Mouse (Mus musculus) ES-E14 (cell line): Measurements from ENCODE around the gene Mcrip1. TPM values are rescaled to one million over a fixed set of nuclear protein-coding genes. Genes with fewer than 3 reads are reported as not detected.

Experiments
- DNase-seq: peaks from one replicate; pipeline ENCODE4 v3.0.0-alpha.2; 2013; ENCODE audit warnings: low read depth, low spot score
- H3K27ac ChIP-seq: 2 replicates; pipeline ENCODE4 v1.5.1; 2012; ENCODE audit warnings: low read depth, mild to moderate bottlenecking, low read length, moderate library complexity, mixed read lengths; ENCODE audit not compliant: poor library complexity, insufficient read depth, severe bottlenecking
- H3K36me3 ChIP-seq: 2 replicates; pipeline ENCODE4 v1.6.1; 2012; ENCODE audit warnings: mild to moderate bottlenecking, low read length, moderate library complexity, mixed read lengths; ENCODE audit not compliant: control insufficient read depth, poor library complexity, insufficient read depth, severe bottlenecking
- H3K4me1 ChIP-seq, 2 experiments: fragments of 150-350 bp in 1 of 2; sonication (generic) in 1 of 2; 2 replicates each; pipeline ENCODE4 v1.6.1; 2012; ENCODE audit warnings: low read length in 2 of 2, mild to moderate bottlenecking in 1 of 2, mixed read lengths in 1 of 2; ENCODE audit not compliant: control insufficient read depth in 2 of 2, insufficient read depth in 2 of 2, poor library complexity in 1 of 2
- H3K4me3 ChIP-seq, 2 experiments: fragments of 150-350 bp in 1 of 2; sonication (generic) in 1 of 2; 2 replicates each; pipeline ENCODE4 v1.5.1; 2012; ENCODE audit warnings: low read length in 2 of 2, low read depth in 1 of 2, mild to moderate bottlenecking in 1 of 2, mixed read lengths in 1 of 2; ENCODE audit not compliant: insufficient read depth in 1 of 2, poor library complexity in 1 of 2, severe bottlenecking in 1 of 2
- H3K9ac ChIP-seq: 2 replicates; pipeline ENCODE4 v1.6.1; 2012; ENCODE audit warnings: low read depth, mild to moderate bottlenecking, low read length, mixed read lengths; ENCODE audit not compliant: poor library complexity, insufficient read depth, severe bottlenecking
- H3K9me3 ChIP-seq: fragments of 150-350 bp; sonication (generic); 2 replicates; pipeline ENCODE4 v1.6.1; 2012; ENCODE audit warnings: low read depth, mild to moderate bottlenecking, low read length; ENCODE audit not compliant: control insufficient read depth, insufficient read depth
- CHD2 ChIP-seq: IDR thresholded peaks from 2 replicates; pipeline ENCODE4 v1.6.1; 2014; ENCODE audit warnings: mild to moderate bottlenecking, low read depth, low read length, inconsistent platforms
- HCFC1 ChIP-seq: IDR thresholded peaks from 2 replicates; pipeline ENCODE4 v1.6.1; 2012; ENCODE audit warnings: low read length, inconsistent platforms, borderline replicate concordance; ENCODE audit not compliant: insufficient read depth
- MAFK ChIP-seq: IDR thresholded peaks from 2 replicates; pipeline ENCODE4 v1.6.1; 2014; ENCODE audit warnings: mild to moderate bottlenecking, low read depth, low read length, inconsistent platforms; ENCODE audit not compliant: insufficient read depth
- ZC3H11A ChIP-seq: IDR thresholded peaks from 2 replicates; pipeline ENCODE4 v1.6.1; 2012; ENCODE audit warnings: low read depth, mild to moderate bottlenecking, inconsistent platforms, low read length, borderline replicate concordance
- ZNF384 ChIP-seq: IDR thresholded peaks from 2 replicates; pipeline ENCODE4 v1.6.1; 2012; ENCODE audit warnings: low read depth, low read length, inconsistent platforms
- in situ Hi-C, 2 experiments: fragments of 600-800 bp; cut with MboI; formaldehyde crosslinking; loops; one replicate each; pipeline ENCODE4 v1.15.1; 2025; ENCODE audit warnings: low sequenced_read_pairs in 2 of 2, inconsistent platforms in 1 of 2; ENCODE audit not compliant: unreplicated experiment in 2 of 2
- total RNA-seq: library from RNA; depleted of rRNA; stranded (reverse); fragments of 300-350 nt; gene quantifications from 2 replicates; pipeline ENCODE4 v1.2.3, GENCODE M21; 2012; rRNA removed

The Mcrip1 gene
- total RNA-seq, 1 experiment: 18.9 TPM

DNA sequence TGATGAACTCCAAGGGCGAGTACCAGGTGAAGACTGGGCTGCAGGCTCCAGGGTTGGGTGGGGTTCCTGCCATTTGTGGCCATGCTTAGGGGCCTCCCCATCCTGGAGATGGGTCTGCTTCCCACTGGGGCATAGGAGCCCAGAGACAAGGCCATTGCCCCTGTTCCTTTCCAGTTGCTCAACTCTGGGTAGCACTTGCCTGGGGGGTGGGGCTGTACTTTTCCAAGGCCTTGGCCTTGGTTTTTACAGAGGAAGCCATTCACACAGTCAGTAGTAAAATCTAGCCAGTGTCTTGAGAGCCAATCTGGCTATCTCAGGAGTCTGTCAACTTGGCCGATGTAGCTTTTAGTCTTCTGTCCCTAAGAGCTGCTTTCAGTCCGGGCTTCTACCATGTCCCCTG lies 52.1 kb downstream of the Mcrip1 start:
- no peak overlapping the region for H3K27ac ChIP-seq
- H3K9ac ChIP-seq: no peak overlapping the region
- no peak for TF ChIP-seq CHD2
- TF ChIP-seq ZC3H11A: no peak
- TF ChIP-seq HCFC1: no peak
- TF ChIP-seq ZNF384: no peak
- no peak for TF ChIP-seq MAFK
- H3K36me3 ChIP-seq: peaks cover 32% of the 10 kb centered on the region
- in situ Hi-C loops: no loop called here
- peaks cover 2% of the 10 kb centered on the region in 2 experiments; a peak in 1 of 4 replicates for H3K4me1 ChIP-seq
- no peak overlapping the region for H3K4me3 ChIP-seq
- DNase-seq: no peak
- no peaks in the 10 kb centered on the region for H3K9me3 ChIP-seq

DNA sequence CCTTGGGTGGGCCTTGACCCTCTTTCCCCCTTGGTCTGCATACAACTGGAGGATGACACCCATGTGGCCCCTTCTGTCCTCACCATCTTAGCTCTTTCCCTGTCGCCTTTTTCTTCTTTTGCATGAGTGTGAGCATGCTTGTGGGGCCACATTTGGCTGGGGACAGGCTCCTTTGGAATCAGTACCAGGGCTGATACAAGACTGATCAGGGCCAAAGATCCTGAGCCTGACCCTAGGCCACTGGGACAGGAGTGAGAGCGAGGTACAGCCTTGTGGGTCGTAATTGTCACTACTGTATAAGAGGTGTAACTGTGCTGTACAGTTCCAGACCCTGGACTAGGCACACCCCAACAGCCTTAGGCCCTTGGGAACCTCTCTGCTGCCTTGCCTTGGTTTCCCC lies 55.6 kb downstream of the Mcrip1 start:
- TF ChIP-seq ZC3H11A: no peak
- TF ChIP-seq MAFK: no peak
- no peak for TF ChIP-seq CHD2
- TF ChIP-seq HCFC1: no peak
- no peak for TF ChIP-seq ZNF384
- Histone ChIP-seq H3K9ac (no peak overlapping the region), H3K36me3 (peaks cover 37% of the 10 kb centered on the region), H3K27ac (no peak overlapping the region), H3K9me3 (no peaks in the 10 kb centered on the region), H3K4me1 (peaks cover 3 to 10% of the 10 kb centered on the region in 2 experiments; a peak in 1 of 4 replicates), H3K4me3 (no peak overlapping the region)
- in situ Hi-C loops: no loop called here
- DNase-seq: no peak

DNA sequence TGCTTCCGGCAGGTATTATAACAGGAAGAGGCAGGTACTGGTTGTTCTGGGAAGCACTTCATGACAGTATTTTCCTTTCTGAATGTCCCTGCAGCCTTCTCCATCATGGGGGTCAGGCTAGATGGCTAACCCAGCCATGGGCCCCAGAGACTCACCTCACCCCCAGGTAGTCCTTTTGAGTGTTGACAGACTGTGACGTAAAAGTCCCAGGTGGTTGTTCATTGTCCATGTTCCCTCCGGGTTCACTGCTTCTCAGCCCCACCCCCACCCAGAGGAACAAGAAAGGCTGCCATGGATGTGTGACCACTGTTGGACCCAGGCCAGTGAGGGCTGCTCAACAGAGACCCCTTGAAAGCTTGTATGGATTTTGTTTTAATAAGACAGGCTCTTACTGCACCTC lies 56.2 kb downstream of the Mcrip1 start:
- no peak for DNase-seq
- TF ChIP-seq MAFK (no peak), ZC3H11A (no peak), HCFC1 (no peak), CHD2 (no peak), ZNF384 (no peak)
- H3K27ac ChIP-seq: no peak overlapping the region
- peaks cover 37% of the 10 kb centered on the region for H3K36me3 ChIP-seq
- no peak overlapping the region for H3K4me3 ChIP-seq
- H3K4me1 ChIP-seq: peaks cover 3 to 12% of the 10 kb centered on the region in 2 experiments; a peak in 1 of 4 replicates
- no peak overlapping the region for H3K9ac ChIP-seq
- H3K9me3 ChIP-seq: no peaks in the 10 kb centered on the region
- in situ Hi-C loops: no loop called here

Other genes with a start within 250 kb of the Mcrip1 start
- 1,716 and 2,367 TPM in 2 replicates for gene Actg1, start 201.2 kb downstream of the Mcrip1 start, total RNA-seq
- 0.31 and 0.42 TPM in 2 replicates for gene Fscn2, start 188.2 kb downstream of the Mcrip1 start, total RNA-seq
- gene Faap100, start 171.0 kb downstream of the Mcrip1 start, total RNA-seq: 27.2 and 30.0 TPM in 2 replicates
- gene Nploc4, start 112.0 kb downstream of the Mcrip1 start, total RNA-seq: 35.6 and 57.7 TPM in 2 replicates
- not detected in 2 replicates for gene Tspan10, start 107.1 kb downstream of the Mcrip1 start, total RNA-seq
- gene Pde6g, start 96.2 kb downstream of the Mcrip1 start, total RNA-seq: not detected in 2 replicates
- gene Oxld1, start 91.7 kb downstream of the Mcrip1 start, total RNA-seq: 2.9 and 4.1 TPM in 2 replicates
- gene Ccdc137, start 91.6 kb downstream of the Mcrip1 start, total RNA-seq: 24.6 and 27.4 TPM in 2 replicates
- gene Arl16, start 82.1 kb downstream of the Mcrip1 start, total RNA-seq: 15.3 and 21.2 TPM in 2 replicates
- gene Mrpl12, start 65.1 kb downstream of the Mcrip1 start, total RNA-seq: 100 and 136 TPM in 2 replicates
- 30.2 and 35.0 TPM in 2 replicates for gene Slc25a10, start 57.9 kb downstream of the Mcrip1 start, total RNA-seq
- 0.40 and 0.53 TPM in 2 replicates for gene Gcgr, start 19.0 kb downstream of the Mcrip1 start, total RNA-seq
- gene Ppp1r27, start 1.4 kb upstream of the Mcrip1 start, total RNA-seq: not detected in 2 replicates
- 904 and 977 TPM in 2 replicates for gene P4hb, start 23.5 kb upstream of the Mcrip1 start, total RNA-seq
- gene Arhgdia, start 31.9 kb upstream of the Mcrip1 start, total RNA-seq: 161 and 253 TPM in 2 replicates
- gene Alyref, start 48.6 kb upstream of the Mcrip1 start, total RNA-seq: 300 and 397 TPM in 2 replicates
- 87.4 and 98.4 TPM in 2 replicates for gene Anapc11, start 48.7 kb upstream of the Mcrip1 start, total RNA-seq
- gene Npb, start 58.8 kb upstream of the Mcrip1 start, total RNA-seq: 0.69 and 0.94 TPM in 2 replicates
- gene Pcyt2, start 68.2 kb upstream of the Mcrip1 start, total RNA-seq: 88.6 and 188 TPM in 2 replicates
- 29.4 and 33.2 TPM in 2 replicates for gene Sirt7, start 75.5 kb upstream of the Mcrip1 start, total RNA-seq
- 42.6 and 48.4 TPM in 2 replicates for gene Mafg, start 83.9 kb upstream of the Mcrip1 start, total RNA-seq
- gene Pycr1, start 94.0 kb upstream of the Mcrip1 start, total RNA-seq: 19.0 and 19.6 TPM in 2 replicates
- gene Myadml2, start 98.4 kb upstream of the Mcrip1 start, total RNA-seq: 0.63 TPM in 1 of 2 replicates, not detected in the other
- 47.8 and 196 TPM in 2 replicates for gene Notum, start 111.4 kb upstream of the Mcrip1 start, total RNA-seq
- 85.2 and 144 TPM in 2 replicates for gene Aspscr1, start 123.2 kb upstream of the Mcrip1 start, total RNA-seq
- 53.9 TPM in 2 replicates for gene Cenpx, start 164.0 kb upstream of the Mcrip1 start, total RNA-seq
- 30.3 and 65.0 TPM in 2 replicates for gene Lrrc45, start 164.2 kb upstream of the Mcrip1 start, total RNA-seq
- 20.1 and 34.3 TPM in 2 replicates for gene Rac3, start 171.7 kb upstream of the Mcrip1 start, total RNA-seq
- gene Dcxr, start 177.6 kb upstream of the Mcrip1 start, total RNA-seq: 43.6 and 66.6 TPM in 2 replicates
- gene Cbr2, start 182.4 kb upstream of the Mcrip1 start, total RNA-seq: not detected in 2 replicates
- gene Hmga1b, start 213.1 kb upstream of the Mcrip1 start, total RNA-seq: 184 and 244 TPM in 2 replicates
- 18.8 and 28.6 TPM in 2 replicates for gene Rfng, start 234.5 kb upstream of the Mcrip1 start, total RNA-seq
- gene Gps1, start 234.5 kb upstream of the Mcrip1 start, total RNA-seq: 289 and 378 TPM in 2 replicates
- 101 and 124 TPM in 2 replicates for gene Dus1l, start 246.7 kb upstream of the Mcrip1 start, total RNA-seq